20 mouse cellular contexts compared by ENCODE assay signal in genomic region chr11:115323354-115323753, GRCm38 (mm10). TPM values are rescaled to one million over a fixed set of nuclear protein-coding genes. Genes with fewer than 3 reads are reported as not detected.
A peak's percentile ranks its signal among the peaks of the same experiment; 100 is the strongest.
DNase-seq lines count a peak whose midpoint lies in the region; ATAC-seq and TF ChIP-seq lines count a peak whose summit lies in the region.
"Had no signal": no experiment of that assay in that cellular context is flagged by ENCODE, and none has a peak within 500 bp of the region (broad histone marks: within the 10 kb centered on the region; RNA-seq: fewer than 3 reads in every experiment).

No protein-coding gene starts in this region.

- H3K4me3 ChIP-seq in forebrain, embryonic 11.5 days (ENCODE audit: low read depth, low read length) = no peak overlapping the region
- no peak overlapping the region for H3K4me3 ChIP-seq in forebrain, embryonic 13.5 days
- H3K4me3 ChIP-seq in megakaryocyte, embryonic 14.5 days (replicated peaks) = peak overlapping the region; percentile 44
- no peak overlapping the region for H3K4me3 ChIP-seq in midbrain, embryonic 14.5 days (replicated peaks; ENCODE audit: low read depth, low read length)
- H3K4me3 ChIP-seq: embryonic facial prominence, embryonic 15.5 days; neural tube, embryonic 13.5 days had no signal

- peak; percentile 61 for DNase-seq in forebrain, embryonic 11.5 days (ENCODE audit: low spot score)
- DNase-seq in brain, embryonic 14.5 days (ENCODE audit: low read depth) = peak; percentile 28
- peak; percentile 51 for DNase-seq in midbrain, embryonic 14.5 days
- DNase-seq in adrenal gland, adult 2 months = no peak
- DNase-seq: cerebellum, adult 9-10 months; heart, adult 11 months; kidney, adult 18-20 months; kidney, postnatal 14 days; layer of hippocampus, adult 9-11 months; liver; liver, postnatal 0 days had no signal

- H3K4me1 ChIP-seq in forebrain, embryonic 11.5 days (replicated peaks; ENCODE audit: control insufficient read depth, insufficient read depth, low read length) = peaks cover 2% of the 10 kb centered on the region; the same call in 1 of the 2 replicates
- H3K4me1 ChIP-seq in forebrain, embryonic 13.5 days = peaks cover 20% of the 10 kb centered on the region
- peaks cover 33% of the 10 kb centered on the region; the same call in 1 of the 2 replicates for H3K4me1 ChIP-seq in megakaryocyte, embryonic 14.5 days
- 0 out of 2 replicates have a peak, but pooled peaks cover 11% of the 10 kb centered on the region for H3K4me1 ChIP-seq in midbrain, embryonic 14.5 days (ENCODE audit: control insufficient read depth, insufficient read depth, low read length)

- no peak for ATAC-seq in forebrain, embryonic 11.5 days (replicated peaks; ENCODE audit: low FRiP score)
- ATAC-seq in forebrain, embryonic 13.5 days = no peak
- no peak for ATAC-seq in megakaryocyte, adult 5-6 weeks (ENCODE audit: poor library complexity, severe bottlenecking)
- no peak for ATAC-seq in midbrain, embryonic 14.5 days (ENCODE audit: low FRiP score, low TSS enrichment)
- no peak for ATAC-seq in frontal cortex, adult (ENCODE audit: low TSS enrichment)
- ATAC-seq: liver, postnatal 0 days had no signal

- WGBS in forebrain, embryonic 11.5 days = 23% methylated on average over 32 of the region's 32 CpGs
- WGBS in forebrain, embryonic 13.5 days = 23% methylated on average over 32 of the region's 32 CpGs
- 20% methylated on average over 31 of the region's 32 CpGs for WGBS in midbrain, embryonic 14.5 days

- H3K27ac ChIP-seq in forebrain, embryonic 11.5 days (ENCODE audit: low read depth, low read length) = no peak overlapping the region
- no peak overlapping the region for H3K27ac ChIP-seq in forebrain, embryonic 13.5 days
- no peak overlapping the region for H3K27ac ChIP-seq in midbrain, embryonic 14.5 days (replicated peaks; ENCODE audit: low read depth, low read length)
- H3K27ac ChIP-seq: embryonic facial prominence, embryonic 15.5 days; neural tube, embryonic 13.5 days had no signal

- TF ChIP-seq CTCF in brain, embryonic 14.5 days (IDR thresholded peaks at IDR 0.05; ENCODE audit: borderline replicate concordance, extremely low read depth, insufficient read depth, insufficient read length) = no peak

- H3K9me3 ChIP-seq in forebrain, embryonic 11.5 days (ENCODE audit: control insufficient read depth, low read length) = no peaks in the 10 kb centered on the region
- no peaks in the 10 kb centered on the region for H3K9me3 ChIP-seq in forebrain, embryonic 13.5 days (replicated peaks)
- H3K9me3 ChIP-seq in megakaryocyte, embryonic 14.5 days = peaks cover 5% of the 10 kb centered on the region; the same call in 1 of the 2 replicates
- no peaks in the 10 kb centered on the region for H3K9me3 ChIP-seq in midbrain, embryonic 14.5 days (ENCODE audit: control insufficient read depth, low read length)
- H3K9me3 ChIP-seq: embryonic facial prominence, embryonic 15.5 days; neural tube, embryonic 13.5 days had no signal

- H3K4me2 ChIP-seq in forebrain, embryonic 11.5 days (ENCODE audit: low read depth, low read length, severe bottlenecking) = no peak overlapping the region
- H3K4me2 ChIP-seq in forebrain, embryonic 13.5 days = no peak overlapping the region
- H3K4me2 ChIP-seq in midbrain, embryonic 14.5 days (ENCODE audit: low read length) = 0 out of 2 replicates have a peak overlapping the region, but pooled peaks have one; percentile 6
- H3K4me2 ChIP-seq: embryonic facial prominence, embryonic 15.5 days had no signal

- H3K27me3 ChIP-seq in forebrain, embryonic 11.5 days (ENCODE audit: control insufficient read depth, insufficient read depth, low read length) = peaks cover 64% of the 10 kb centered on the region
- peaks cover 79% of the 10 kb centered on the region for H3K27me3 ChIP-seq in forebrain, embryonic 13.5 days
- peaks cover 96% of the 10 kb centered on the region for H3K27me3 ChIP-seq in megakaryocyte, embryonic 14.5 days (replicated peaks)
- H3K27me3 ChIP-seq in midbrain, embryonic 14.5 days (ENCODE audit: control insufficient read depth, insufficient read depth, low read length) = peaks cover 60% of the 10 kb centered on the region

- H3K9ac ChIP-seq in forebrain, embryonic 11.5 days (ENCODE audit: low read length) = no peak overlapping the region
- H3K9ac ChIP-seq in forebrain, embryonic 13.5 days = no peak overlapping the region
- H3K9ac ChIP-seq in midbrain, embryonic 14.5 days (replicated peaks; ENCODE audit: low read length) = 0 out of 2 replicates have a peak overlapping the region, but pooled peaks have one; percentile 16
- H3K9ac ChIP-seq: embryonic facial prominence, embryonic 15.5 days; liver, postnatal 0 days; neural tube, embryonic 13.5 days had no signal

- no peak for TF ChIP-seq POLR2A in brain, embryonic 14.5 days (IDR thresholded peaks at IDR 0.05; ENCODE audit: borderline replicate concordance, extremely low read depth, insufficient read depth, insufficient read length, poor library complexity, severe bottlenecking)

- H3K36me3 ChIP-seq in forebrain, embryonic 11.5 days (ENCODE audit: control insufficient read depth, insufficient read depth, low read length) = no peaks in the 10 kb centered on the region
- H3K36me3 ChIP-seq in forebrain, embryonic 13.5 days (ENCODE audit: poor library complexity, severe bottlenecking) = no peaks in the 10 kb centered on the region
- no peaks in the 10 kb centered on the region for H3K36me3 ChIP-seq in megakaryocyte, embryonic 14.5 days (replicated peaks; ENCODE audit: low read length)
- H3K36me3 ChIP-seq in midbrain, embryonic 14.5 days (ENCODE audit: control insufficient read depth, insufficient read depth, low read length) = no peaks in the 10 kb centered on the region
- H3K36me3 ChIP-seq: embryonic facial prominence, embryonic 15.5 days; neural tube, embryonic 13.5 days had no signal

RNA-seq across cellular contexts. Expression of gene Ush1g, which starts 1.5 kb away (rescaled TPM):
- polyA plus RNA-seq in forebrain, embryonic 11.5 days (2014; fragmentation: Nextera tagmentation; extraction: Ambion mirVana) = not detected in 2 replicates
- polyA plus RNA-seq in forebrain, embryonic 13.5 days (2015; fragmentation: Nextera tagmentation; extraction: Ambion mirVana) = not detected in 2 replicates
- not detected in 2 replicates for polyA plus RNA-seq in megakaryocyte, embryonic 14.5 days (2012; ENCODE audit: insufficient read depth, low replicate concordance)
- not detected in 2 replicates for total RNA-seq in megakaryocyte, adult 5-6 weeks (2015)
- not detected in 2 replicates for total RNA-seq in megakaryocyte, adult 5-6 weeks (2017)
- 0.04 and 0.11 TPM in 2 replicates for polyA plus RNA-seq in brain, embryonic 14.5 days (2012; rRNA removed)
- polyA plus RNA-seq in midbrain, embryonic 14.5 days (2014; fragmentation: Nextera tagmentation; extraction: Ambion mirVana) = 0.08 and 0.16 TPM in 2 replicates
- under 1 TPM; 0.49 to 0.69 TPM for total RNA-seq in adrenal gland, adult 2 months (2021)
- polyA plus RNA-seq in adrenal gland, adult 2 months (2012; rRNA removed) = 0.50 and 0.52 TPM in 2 replicates

RNA-seq across cellular contexts. Expression of gene Otop3, which starts 11.2 kb away (rescaled TPM):
- not detected in 2 replicates for polyA plus RNA-seq in forebrain, embryonic 11.5 days (2014; fragmentation: Nextera tagmentation; extraction: Ambion mirVana)
- polyA plus RNA-seq in forebrain, embryonic 13.5 days (2015; fragmentation: Nextera tagmentation; extraction: Ambion mirVana) = 0.14 TPM in 1 of 2 replicates, not detected in the other
- not detected in 2 replicates for polyA plus RNA-seq in megakaryocyte, embryonic 14.5 days (2012; ENCODE audit: insufficient read depth, low replicate concordance)
- total RNA-seq in megakaryocyte, adult 5-6 weeks (2015) = not detected in 2 replicates
- not detected in 2 replicates for total RNA-seq in megakaryocyte, adult 5-6 weeks (2017)
- 0.29 and 0.64 TPM in 2 replicates for polyA plus RNA-seq in brain, embryonic 14.5 days (2012; rRNA removed)
- 0.54 and 1.4 TPM in 2 replicates for polyA plus RNA-seq in midbrain, embryonic 14.5 days (2014; fragmentation: Nextera tagmentation; extraction: Ambion mirVana)
- not detected for total RNA-seq in adrenal gland, adult 2 months (2021)
- polyA plus RNA-seq in adrenal gland, adult 2 months (2012; rRNA removed) = 0.07 TPM in 1 of 2 replicates, not detected in the other
- total RNA-seq: gastrocnemius, adult 8-10 months had no signal
- polyA plus RNA-seq: heart, embryonic 16.5 days; liver, postnatal 0 days had no signal

RNA-seq across cellular contexts. Expression of gene Otop2, which starts 16.4 kb away (rescaled TPM):
- not detected in 2 replicates for polyA plus RNA-seq in forebrain, embryonic 11.5 days (2014; fragmentation: Nextera tagmentation; extraction: Ambion mirVana)
- polyA plus RNA-seq in forebrain, embryonic 13.5 days (2015; fragmentation: Nextera tagmentation; extraction: Ambion mirVana) = not detected in 2 replicates
- polyA plus RNA-seq in megakaryocyte, embryonic 14.5 days (2012; ENCODE audit: insufficient read depth, low replicate concordance) = 0.11 TPM in 1 of 2 replicates, not detected in the other
- total RNA-seq in megakaryocyte, adult 5-6 weeks (2015) = not detected in 2 replicates
- not detected in 2 replicates for total RNA-seq in megakaryocyte, adult 5-6 weeks (2017)
- polyA plus RNA-seq in brain, embryonic 14.5 days (2012; rRNA removed) = 0.13 and 0.15 TPM in 2 replicates
- polyA plus RNA-seq in midbrain, embryonic 14.5 days (2014; fragmentation: Nextera tagmentation; extraction: Ambion mirVana) = not detected in 2 replicates
- not detected for total RNA-seq in adrenal gland, adult 2 months (2021)
- 0.12 TPM in 1 of 2 replicates, not detected in the other for polyA plus RNA-seq in adrenal gland, adult 2 months (2012; rRNA removed)
- total RNA-seq: adrenal gland, postnatal 4 days; gastrocnemius, adult 8-10 months had no signal
- polyA plus RNA-seq: heart, embryonic 16.5 days; liver, postnatal 0 days; neural tube, embryonic 13.5 days had no signal

RNA-seq across cellular contexts. Expression of gene Fads6, which starts 25.9 kb away (rescaled TPM):
- 0.25 and 0.45 TPM in 2 replicates for polyA plus RNA-seq in forebrain, embryonic 11.5 days (2014; fragmentation: Nextera tagmentation; extraction: Ambion mirVana)
- 0.23 and 0.39 TPM in 2 replicates for polyA plus RNA-seq in forebrain, embryonic 13.5 days (2015; fragmentation: Nextera tagmentation; extraction: Ambion mirVana)
- polyA plus RNA-seq in megakaryocyte, embryonic 14.5 days (2012; ENCODE audit: insufficient read depth, low replicate concordance) = 0.07 TPM in 1 of 2 replicates, not detected in the other
- total RNA-seq in megakaryocyte, adult 5-6 weeks (2015) = 0.58 and 0.71 TPM in 2 replicates
- 1.4 and 2.3 TPM in 2 replicates for total RNA-seq in megakaryocyte, adult 5-6 weeks (2017)
- polyA plus RNA-seq in brain, embryonic 14.5 days (2012; rRNA removed) = 1.6 and 2.4 TPM in 2 replicates
- polyA plus RNA-seq in midbrain, embryonic 14.5 days (2014; fragmentation: Nextera tagmentation; extraction: Ambion mirVana) = 0.72 and 1.4 TPM in 2 replicates
- total RNA-seq in adrenal gland, adult 2 months (2021) = 10 to 100 TPM; 56.7 to 76.5 TPM
- polyA plus RNA-seq in adrenal gland, adult 2 months (2012; rRNA removed) = 87.7 and 93.1 TPM in 2 replicates

RNA-seq across cellular contexts. Expression of gene Hid1, which starts 44.2 kb away (rescaled TPM):
- 22.3 and 26.0 TPM in 2 replicates for polyA plus RNA-seq in forebrain, embryonic 11.5 days (2014; fragmentation: Nextera tagmentation; extraction: Ambion mirVana)
- polyA plus RNA-seq in forebrain, embryonic 13.5 days (2015; fragmentation: Nextera tagmentation; extraction: Ambion mirVana) = 32.9 and 36.4 TPM in 2 replicates
- 1.2 TPM in 1 of 2 replicates, not detected in the other for polyA plus RNA-seq in megakaryocyte, embryonic 14.5 days (2012; ENCODE audit: insufficient read depth, low replicate concordance)
- total RNA-seq in megakaryocyte, adult 5-6 weeks (2015) = 0.27 TPM in 1 of 2 replicates, not detected in the other
- 0.07 and 0.16 TPM in 2 replicates for total RNA-seq in megakaryocyte, adult 5-6 weeks (2017)
- 61.7 and 64.8 TPM in 2 replicates for polyA plus RNA-seq in brain, embryonic 14.5 days (2012; rRNA removed)
- 43.3 and 52.6 TPM in 2 replicates for polyA plus RNA-seq in midbrain, embryonic 14.5 days (2014; fragmentation: Nextera tagmentation; extraction: Ambion mirVana)
- 10 to 100 TPM; 23.8 to 25.0 TPM for total RNA-seq in adrenal gland, adult 2 months (2021)
- polyA plus RNA-seq in adrenal gland, adult 2 months (2012; rRNA removed) = 27.1 and 27.3 TPM in 2 replicates
